Mouse (Mus musculus): Measurements from ENCODE around the gene Vipr2. TPM values are rescaled to one million over a fixed set of nuclear protein-coding genes. Genes with fewer than 3 reads are reported as not detected.

Gene Vipr2
- total RNA-seq (2021): 1 to 10 TPM; 2.4 to 5.5 TPM
- long read RNA-seq, experiment 1, partial matches to known transcripts: 0 of 4 reads
- long read RNA-seq, experiment 1, other reads (novel, unspliced or antisense): 2 of 4 reads
- long read RNA-seq, experiment 2, partial matches to known transcripts: 0 of 3 reads
- long read RNA-seq, experiment 2, other reads (novel, unspliced or antisense): 2 of 3 reads

DNA sequence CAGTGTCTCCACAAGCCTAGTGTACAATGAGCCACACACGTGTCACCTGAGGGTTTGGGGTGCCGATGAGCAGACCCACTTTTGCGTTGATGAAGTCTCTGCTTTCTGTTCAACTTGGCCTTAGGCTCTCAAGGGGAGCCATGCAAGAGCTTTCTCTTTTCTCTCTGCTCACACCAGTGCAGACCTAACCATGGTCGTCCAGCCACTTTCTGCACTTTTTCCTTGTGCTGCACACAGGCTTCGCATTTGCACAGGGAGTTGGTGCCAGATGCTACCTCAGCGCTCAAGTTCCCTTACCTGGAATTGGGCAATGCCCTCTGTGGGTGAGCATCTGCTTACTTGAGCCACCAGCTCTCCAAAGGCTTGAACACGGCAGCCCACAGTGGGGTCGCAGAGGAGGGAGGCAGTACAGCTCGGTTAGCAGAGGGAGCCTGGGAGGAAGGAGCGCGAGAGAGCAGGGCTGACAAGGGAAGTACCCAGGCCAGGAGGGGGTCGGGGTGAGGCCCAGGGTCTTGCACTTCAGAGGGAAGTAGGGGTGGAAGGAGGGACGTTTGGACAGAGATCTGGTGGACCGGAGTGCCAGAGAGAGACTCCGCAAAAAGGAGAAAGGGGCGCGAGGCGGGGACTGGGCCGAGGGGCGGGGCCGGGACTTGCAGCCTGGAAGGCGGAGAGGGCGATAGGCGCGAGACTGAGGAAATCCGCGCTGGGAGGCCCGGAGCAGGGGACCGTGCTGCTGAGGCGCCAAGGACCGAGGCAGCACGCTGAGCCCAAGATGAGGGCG, at the start of gene Vipr2:
Gene Vipr2, plus strand, starts transcription at position 653 of the 781 bp plus-strand sequence.
- peak; percentile 75 for DNase-seq
- intact Hi-C loops (cut with DNase I; ENCODE audit: low total_unique reads): no loop called here

GRCm38 (mm10) chr12:116028095-116028494, 49.4 kb upstream of the Vipr2 start:
- DNase-seq: no peak
- intact Hi-C loops (cut with DNase I; ENCODE audit: low total_unique reads): no loop called here

DNA sequence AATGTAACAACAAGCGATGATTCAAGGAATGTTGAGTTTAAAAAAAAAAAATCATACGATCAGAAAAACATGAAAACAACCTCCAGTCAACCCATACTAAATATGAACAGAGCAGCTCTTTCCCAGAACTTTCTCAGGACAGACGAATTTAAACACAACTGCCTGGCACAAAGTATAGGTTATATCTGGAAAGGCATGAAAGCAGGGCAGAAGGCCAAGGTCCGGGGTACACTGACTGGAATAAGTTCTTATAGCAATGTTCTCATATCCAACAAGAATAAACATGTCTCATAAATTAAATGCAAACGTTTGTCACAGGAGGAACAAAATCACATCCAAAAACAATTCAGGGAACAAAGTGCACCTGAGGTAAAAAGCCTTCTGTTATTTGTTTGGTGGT, 42.2 kb upstream of the Vipr2 start:
- intact Hi-C loops (cut with DNase I; ENCODE audit: low total_unique reads): no loop called here
- DNase-seq: no peak

GRCm38 (mm10) chr12:116044785-116045184, 32.7 kb upstream of the Vipr2 start:
- intact Hi-C loops (cut with DNase I; ENCODE audit: low total_unique reads): no loop called here
- no peak for DNase-seq

- DNase-seq: peak; percentile 97
- intact Hi-C loops (cut with DNase I; ENCODE audit: low total_unique reads): no loop called here
These were observed 29.8 kb upstream of the Vipr2 start, which contains the start of gene Zfp386 for GRCm38 (mm10) chr12:116047440-116048377. TSS of gene Zfp386 (plus strand) at chr12:116047724.

DNA sequence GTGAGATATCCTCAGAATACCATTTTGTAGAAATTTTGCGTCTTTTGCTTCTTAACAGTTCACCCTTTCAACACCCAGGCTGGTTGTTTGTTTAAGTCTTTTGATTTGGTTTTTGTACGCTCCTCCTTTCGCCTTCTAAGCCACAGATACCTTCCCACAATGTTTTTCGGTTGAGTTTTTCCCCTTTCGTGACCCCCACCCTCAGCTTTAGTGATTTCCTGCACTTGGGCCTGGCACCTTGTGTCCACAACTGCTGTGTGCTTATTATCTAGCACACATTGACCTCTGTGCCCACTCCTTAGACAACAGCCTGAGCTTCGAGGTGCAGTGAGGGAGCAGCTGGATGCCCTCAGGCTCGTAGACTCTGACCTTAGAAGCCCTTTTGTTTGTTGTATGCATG, 28.8 kb upstream of the Vipr2 start:
- no peak for DNase-seq
- intact Hi-C loops (cut with DNase I; ENCODE audit: low total_unique reads): no loop called here

DNA sequence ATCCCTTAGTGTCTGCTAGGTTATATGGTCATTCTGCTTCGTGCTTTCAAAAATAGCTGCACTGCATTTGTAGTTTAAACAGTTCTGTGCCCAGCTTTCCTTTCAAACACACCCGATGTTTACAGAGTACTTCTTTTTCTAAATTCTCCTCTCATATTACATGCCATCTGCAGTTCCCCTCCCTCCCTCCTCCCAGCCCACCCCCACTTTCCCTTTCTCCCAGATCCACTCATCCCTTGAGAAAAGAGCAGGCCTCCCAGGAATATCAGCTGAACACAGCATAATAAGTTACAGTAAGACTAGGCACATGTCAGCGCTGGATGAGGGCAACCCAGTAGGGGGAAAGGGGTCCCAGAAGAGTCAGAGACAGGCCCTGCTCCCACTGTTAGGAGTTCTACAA, 28.3 kb upstream of the Vipr2 start:
- intact Hi-C loops (cut with DNase I; ENCODE audit: low total_unique reads): no loop called here

DNA sequence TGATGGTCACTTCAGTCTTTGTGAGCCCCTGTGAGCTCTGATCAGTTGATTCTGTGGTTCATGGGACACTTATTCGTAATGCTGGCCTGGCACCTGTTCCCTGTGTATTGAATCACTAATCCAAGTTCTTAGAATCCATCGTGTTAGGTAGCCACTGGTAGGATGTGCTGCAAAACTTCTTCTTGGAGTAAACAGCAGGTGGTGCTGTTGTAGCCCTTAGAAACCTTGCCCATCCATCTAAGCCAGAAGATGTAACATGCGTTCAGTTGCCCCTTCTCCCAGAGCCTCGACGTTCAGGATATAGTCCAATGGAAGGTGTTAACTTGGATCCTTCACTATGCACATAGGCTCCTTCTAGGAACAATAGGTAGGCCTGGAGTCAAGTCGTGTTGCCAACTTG, 27.8 kb upstream of the Vipr2 start:
- intact Hi-C loops (cut with DNase I; ENCODE audit: low total_unique reads): no loop called here
- no peak for DNase-seq

More for the DNA sequence above, 28.3 kb upstream of the Vipr2 start:
- DNase-seq: no peak

DNA sequence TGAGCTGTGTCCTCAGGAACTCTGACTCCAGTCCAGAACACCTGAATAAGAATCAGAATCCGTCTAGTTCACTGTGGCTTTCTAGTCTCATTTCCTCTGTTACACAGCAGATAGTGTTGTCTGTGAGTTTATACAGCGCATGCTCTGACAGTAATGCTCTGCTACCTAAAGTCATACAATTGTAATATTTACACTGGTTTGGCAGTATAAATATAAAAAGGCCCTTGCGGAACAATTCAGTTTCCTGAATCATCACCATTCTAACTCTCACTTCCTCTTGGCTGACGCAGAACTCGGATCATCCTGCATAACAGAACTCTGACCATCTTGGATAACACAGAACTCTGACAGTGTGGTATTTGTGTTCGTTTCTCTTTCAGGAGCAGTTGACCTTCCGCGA, 23.2 kb upstream of the Vipr2 start:
- intact Hi-C loops (cut with DNase I; ENCODE audit: low total_unique reads): no loop called here
- DNase-seq: no peak

GRCm38 (mm10) chr12:116056112-116056511, 21.4 kb upstream of the Vipr2 start:
- DNase-seq: no peak
- intact Hi-C loops (cut with DNase I; ENCODE audit: low total_unique reads): no loop called here

DNA sequence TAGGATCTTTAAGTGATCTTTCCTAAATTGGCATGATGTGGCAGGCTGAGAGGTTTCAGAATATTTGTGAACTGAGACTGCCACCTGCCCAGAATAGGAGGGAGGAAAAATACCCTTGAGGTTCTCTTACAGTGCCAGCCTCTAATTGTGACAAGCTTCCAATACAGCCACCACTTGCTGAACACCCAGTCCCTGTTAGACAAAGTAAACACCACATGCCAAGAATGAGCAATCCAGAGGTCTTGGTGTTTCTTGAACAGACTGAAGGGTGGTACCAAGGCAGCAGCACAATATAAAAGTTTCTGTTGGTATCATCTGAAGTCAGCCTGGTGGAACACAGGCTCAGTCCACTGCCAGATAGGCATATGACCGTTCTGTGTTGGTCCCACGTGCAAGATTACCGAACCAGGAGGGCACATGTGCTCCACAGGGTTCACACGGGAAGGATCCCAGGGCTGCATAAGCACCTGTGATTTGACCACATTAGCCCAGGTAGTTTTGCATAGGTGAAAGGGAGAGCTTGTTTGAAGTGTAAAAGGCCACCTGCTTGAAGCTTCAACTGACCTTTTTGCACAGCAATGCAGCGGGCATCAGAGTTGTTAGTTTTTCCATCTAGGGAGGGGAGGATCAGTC, 15.8 kb upstream of the Vipr2 start:
- intact Hi-C loops (cut with DNase I; ENCODE audit: low total_unique reads): no loop called here

DNA sequence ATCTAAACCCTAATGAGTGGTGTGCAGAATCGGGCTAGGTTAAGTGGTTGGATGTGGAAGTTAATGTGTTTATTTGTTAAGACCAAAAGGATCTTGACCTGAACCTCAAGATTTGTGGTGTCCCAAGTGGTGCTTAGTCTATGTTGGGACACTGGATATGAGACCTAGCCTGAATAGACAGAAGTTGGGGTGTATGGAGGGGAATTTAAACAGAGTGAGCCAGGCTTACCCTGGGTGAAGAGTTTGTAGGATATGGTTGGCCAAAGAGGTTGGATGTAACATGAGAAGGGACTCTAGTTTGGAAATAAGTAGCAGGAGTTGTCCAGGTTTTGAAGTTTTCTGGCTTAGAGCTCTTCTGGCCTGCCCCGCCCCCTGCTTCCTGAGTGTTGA, 15.3 kb upstream of the Vipr2 start:
- DNase-seq: no peak
- intact Hi-C loops (cut with DNase I; ENCODE audit: low total_unique reads): no loop called here

More for the DNA sequence above, 15.8 kb upstream of the Vipr2 start:
- no peak for DNase-seq

DNA sequence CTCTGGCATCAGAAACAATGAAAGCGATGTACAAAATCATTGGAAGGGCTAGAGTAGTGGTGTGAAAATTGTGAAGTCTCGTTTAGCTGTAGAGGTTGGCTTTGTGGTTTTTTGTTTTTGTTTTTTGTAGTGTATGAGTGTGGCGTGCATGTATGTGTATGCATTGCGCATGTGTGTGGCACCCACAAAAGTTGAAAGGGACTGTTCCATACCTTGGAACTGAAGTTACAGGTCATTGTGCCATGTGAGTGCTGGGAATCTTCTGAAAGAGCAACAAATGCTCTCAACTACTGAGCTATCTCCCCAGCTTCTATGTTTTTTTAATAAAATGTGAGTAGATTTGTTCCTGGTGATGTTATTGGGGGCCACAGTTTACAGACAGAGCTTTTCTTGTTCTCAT, 14.5 kb upstream of the Vipr2 start:
- intact Hi-C loops (cut with DNase I; ENCODE audit: low total_unique reads): no loop called here
- DNase-seq: no peak

- DNase-seq: peak; percentile 35
- intact Hi-C loops (cut with DNase I; ENCODE audit: low total_unique reads): no loop called here
These were observed 6.5 kb upstream of the Vipr2 start for GRCm38 (mm10) chr12:116071023-116071422.

GRCm38 (mm10) chr12:116077855-116078366, 385 bp downstream of the Vipr2 start:
- no peak for DNase-seq
- intact Hi-C loops (cut with DNase I; ENCODE audit: low total_unique reads): no loop called here

GRCm38 (mm10) chr12:116083125-116083524, 5.6 kb downstream of the Vipr2 start:
- DNase-seq: no peak
- intact Hi-C loops (cut with DNase I; ENCODE audit: low total_unique reads): no loop called here

- DNase-seq: no peak
- intact Hi-C loops (cut with DNase I; ENCODE audit: low total_unique reads): no loop called here
These were observed 6.8 kb downstream of the Vipr2 start for GRCm38 (mm10) chr12:116084294-116084693.

DNA sequence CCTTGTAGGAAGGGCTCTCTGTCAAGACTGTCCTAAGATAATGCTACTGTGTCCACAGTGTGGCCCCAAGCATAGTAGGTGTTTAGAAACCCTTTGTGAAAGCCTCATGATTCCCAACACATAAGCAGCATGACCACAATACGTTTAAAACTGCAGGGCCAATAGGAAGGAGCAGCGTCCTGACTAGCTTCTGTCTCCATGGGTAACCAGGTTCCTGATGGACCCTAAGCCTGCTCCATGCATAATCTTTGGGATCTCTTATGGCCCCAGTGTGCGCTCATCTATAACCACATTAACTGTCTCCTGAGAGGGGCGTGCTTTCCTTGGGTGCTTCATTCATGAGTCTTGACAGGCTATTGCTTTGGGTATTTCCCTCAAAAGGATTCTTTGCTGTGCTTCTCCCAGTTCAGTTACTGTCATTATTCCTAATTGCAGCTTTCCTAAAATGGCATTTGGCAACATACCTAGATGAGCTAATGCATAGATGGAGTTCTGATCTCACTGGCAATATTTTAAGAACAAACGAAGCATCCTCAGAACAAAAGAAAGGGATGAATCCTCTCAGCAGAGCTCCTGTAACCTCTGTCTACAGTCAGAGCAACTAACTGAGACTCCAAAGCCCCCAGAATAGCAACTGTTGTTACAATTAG, 9.6 kb downstream of the Vipr2 start:
- no peak for DNase-seq
- intact Hi-C loops (cut with DNase I; ENCODE audit: low total_unique reads): no loop called here

DNA sequence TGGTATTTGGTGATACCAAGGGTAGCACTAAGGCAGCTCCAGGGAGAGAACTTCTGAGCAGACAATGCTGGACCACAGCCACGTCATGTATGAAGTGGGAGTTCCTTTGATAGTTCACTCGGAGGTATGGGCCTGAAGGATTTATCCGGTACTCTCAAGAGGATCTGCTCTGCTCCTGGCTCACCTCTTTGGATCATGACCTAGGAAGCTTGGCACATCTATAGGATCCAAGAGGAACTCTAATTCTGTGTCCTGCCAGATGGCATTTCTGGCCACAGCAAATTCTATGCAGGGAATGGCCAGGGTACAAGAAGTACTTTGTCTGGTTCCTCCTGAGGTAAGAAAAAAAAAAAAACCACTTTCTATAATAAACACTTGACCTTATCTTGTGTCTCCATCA, 12.3 kb downstream of the Vipr2 start:
- no peak for DNase-seq
- intact Hi-C loops (cut with DNase I; ENCODE audit: low total_unique reads): no loop called here
